Mouse (Mus musculus) testis, adult 2 months (tissue): ENCODE measurements around the gene Parp16. TPM values are rescaled to one million over a fixed set of nuclear protein-coding genes. Genes with fewer than 3 reads are reported as not detected.

Source experiments
- H3K27ac ChIP-seq: fragments of 200-500 bp; 2 replicates; pipeline ENCODE4 v1.5.1; 2012; ENCODE audit warnings: low read depth, low read length; ENCODE audit not compliant: control insufficient read depth, insufficient read depth
- H3K27me3 ChIP-seq: fragments of 200-500 bp; 2 replicates; pipeline ENCODE4 v1.6.1; 2012; ENCODE audit warnings: mild to moderate bottlenecking, low read length, moderate library complexity; ENCODE audit not compliant: control insufficient read depth, insufficient read depth
- H3K36me3 ChIP-seq: fragments of 200-500 bp; 2 replicates; pipeline ENCODE4 v1.6.1; 2012; ENCODE audit warnings: mild to moderate bottlenecking, low read length; ENCODE audit not compliant: control insufficient read depth, insufficient read depth
- H3K4me1 ChIP-seq: fragments of 200-500 bp; 2 replicates; pipeline ENCODE4 v1.6.1; 2012; ENCODE audit warnings: low read length; ENCODE audit not compliant: control insufficient read depth, insufficient read depth
- H3K4me3 ChIP-seq: fragments of 200-500 bp; 2 replicates; pipeline ENCODE4 v1.5.1; 2012; ENCODE audit warnings: low read depth, mild to moderate bottlenecking, low read length, moderate library complexity, mixed read lengths; ENCODE audit not compliant: control insufficient read depth
- CTCF ChIP-seq: fragments of 200-500 bp; IDR thresholded peaks from 2 replicates; pipeline ENCODE4 v1.5.1; 2012; ENCODE audit warnings: low read depth, mild to moderate bottlenecking, inconsistent platforms, low read length, moderate library complexity; ENCODE audit not compliant: control insufficient read depth, insufficient read depth, insufficient replicate concordance
- POLR2A ChIP-seq: fragments of 200-500 bp; IDR thresholded peaks from 2 replicates; pipeline ENCODE4 v1.6.1; 2012; ENCODE audit warnings: low read depth, mild to moderate bottlenecking, inconsistent platforms, low read length, moderate library complexity; ENCODE audit not compliant: control insufficient read depth
- polyA plus RNA-seq: library from polyadenylated mRNA; depleted of rRNA; stranded (reverse); fragments of >200 nt; gene quantifications from 2 replicates; pipeline ENCODE4 v1.2.3, GENCODE M21; 2012

Gene Parp16
- polyA plus RNA-seq, 1 experiment, result 2.3 TPM

DNA sequence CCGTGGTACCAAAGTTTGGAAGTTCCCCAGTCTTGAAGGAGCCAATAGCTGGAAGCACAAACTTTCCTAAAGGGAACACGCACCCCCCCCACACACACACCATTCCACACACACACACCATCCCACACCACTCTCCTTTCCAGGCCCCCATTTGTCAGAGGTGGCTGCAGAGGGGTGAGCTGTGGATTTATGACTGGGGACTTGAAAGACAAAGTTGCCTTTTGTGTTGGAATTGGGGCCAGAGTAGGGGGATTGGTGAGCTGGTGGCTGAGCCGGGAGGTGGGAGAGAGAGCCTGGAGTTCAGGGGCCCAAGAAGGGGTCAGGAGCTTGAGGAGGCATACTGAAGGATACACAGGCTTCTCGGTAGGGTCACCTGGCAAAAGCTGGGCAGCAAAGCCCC lies 26.2 kb upstream of the Parp16 start:
- no peak overlapping the region for H3K27ac ChIP-seq
- TF ChIP-seq CTCF (no peak), POLR2A (no peak)
- no peaks in the 10 kb centered on the region for H3K27me3 ChIP-seq
- no peak overlapping the region for H3K4me3 ChIP-seq
- no peaks in the 10 kb centered on the region for H3K36me3 ChIP-seq
- no peaks in the 10 kb centered on the region for H3K4me1 ChIP-seq

DNA sequence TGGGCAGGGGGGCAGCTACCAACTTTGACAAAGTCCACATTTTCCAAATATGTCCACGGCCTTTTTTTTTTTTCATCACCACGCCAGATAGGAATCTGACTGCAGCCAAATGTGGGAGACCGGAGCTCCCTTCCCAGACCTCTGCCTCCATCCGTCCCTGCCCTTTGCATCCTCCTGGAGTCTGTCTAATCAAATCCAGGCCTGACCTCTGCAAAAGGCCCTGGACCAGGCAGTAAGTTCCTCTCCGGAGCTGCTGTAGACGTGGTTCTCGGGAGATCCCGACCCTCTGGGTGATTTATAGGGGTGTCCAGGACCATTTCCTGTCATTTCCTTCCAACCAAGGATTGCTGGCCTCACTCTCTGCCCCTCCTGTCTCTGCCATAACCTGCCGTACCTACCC lies 22.5 kb upstream of the Parp16 start:
- no peaks in the 10 kb centered on the region; the same call in 1 of the 2 replicates for H3K4me1 ChIP-seq
- H3K36me3 ChIP-seq, result no peaks in the 10 kb centered on the region
- H3K4me3 ChIP-seq, result no peak overlapping the region
- no peak overlapping the region for H3K27ac ChIP-seq
- TF ChIP-seq POLR2A, result no peak
- TF ChIP-seq CTCF, result no peak
- no peaks in the 10 kb centered on the region for H3K27me3 ChIP-seq

DNA sequence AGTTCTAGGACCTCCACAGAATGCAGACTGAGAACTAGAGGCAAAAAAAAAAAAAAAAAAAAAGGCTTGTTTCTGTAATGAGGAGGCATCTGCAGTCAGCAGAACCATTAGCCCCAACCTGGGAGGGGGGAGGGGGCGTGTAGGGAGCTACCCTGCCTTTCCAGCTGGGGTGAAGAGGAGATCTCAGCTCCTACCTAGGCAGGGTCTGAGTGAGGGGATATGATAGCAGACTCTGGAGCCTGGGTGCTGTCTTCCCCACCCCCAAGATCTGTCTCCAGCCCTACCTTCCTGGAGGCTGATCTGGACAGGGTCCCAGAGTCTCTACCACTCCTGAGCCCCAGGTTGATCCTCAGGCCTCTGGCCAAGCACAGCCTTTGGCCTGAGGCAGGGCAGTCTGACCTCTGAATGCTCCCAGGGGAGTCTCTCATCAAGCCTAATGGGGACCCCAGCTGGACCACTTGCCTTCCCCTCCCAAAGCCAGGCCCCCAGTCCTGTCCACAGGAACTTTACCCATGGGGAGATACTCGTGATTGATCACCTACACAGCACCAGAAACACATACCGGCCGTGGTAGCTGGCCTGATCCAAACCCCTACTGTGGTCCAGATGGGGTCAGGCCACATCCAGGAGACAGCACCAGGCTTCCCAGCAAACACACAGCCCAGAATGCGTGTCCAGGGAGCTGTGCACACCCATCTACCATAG lies 19.8 kb upstream of the Parp16 start:
- TF ChIP-seq CTCF (no peak), POLR2A (no peak)
- Histone ChIP-seq H3K27ac (no peak overlapping the region), H3K27me3 (no peaks in the 10 kb centered on the region), H3K4me1 (peaks cover 9% of the 10 kb centered on the region), H3K36me3 (no peaks in the 10 kb centered on the region), H3K4me3 (no peak overlapping the region)

DNA sequence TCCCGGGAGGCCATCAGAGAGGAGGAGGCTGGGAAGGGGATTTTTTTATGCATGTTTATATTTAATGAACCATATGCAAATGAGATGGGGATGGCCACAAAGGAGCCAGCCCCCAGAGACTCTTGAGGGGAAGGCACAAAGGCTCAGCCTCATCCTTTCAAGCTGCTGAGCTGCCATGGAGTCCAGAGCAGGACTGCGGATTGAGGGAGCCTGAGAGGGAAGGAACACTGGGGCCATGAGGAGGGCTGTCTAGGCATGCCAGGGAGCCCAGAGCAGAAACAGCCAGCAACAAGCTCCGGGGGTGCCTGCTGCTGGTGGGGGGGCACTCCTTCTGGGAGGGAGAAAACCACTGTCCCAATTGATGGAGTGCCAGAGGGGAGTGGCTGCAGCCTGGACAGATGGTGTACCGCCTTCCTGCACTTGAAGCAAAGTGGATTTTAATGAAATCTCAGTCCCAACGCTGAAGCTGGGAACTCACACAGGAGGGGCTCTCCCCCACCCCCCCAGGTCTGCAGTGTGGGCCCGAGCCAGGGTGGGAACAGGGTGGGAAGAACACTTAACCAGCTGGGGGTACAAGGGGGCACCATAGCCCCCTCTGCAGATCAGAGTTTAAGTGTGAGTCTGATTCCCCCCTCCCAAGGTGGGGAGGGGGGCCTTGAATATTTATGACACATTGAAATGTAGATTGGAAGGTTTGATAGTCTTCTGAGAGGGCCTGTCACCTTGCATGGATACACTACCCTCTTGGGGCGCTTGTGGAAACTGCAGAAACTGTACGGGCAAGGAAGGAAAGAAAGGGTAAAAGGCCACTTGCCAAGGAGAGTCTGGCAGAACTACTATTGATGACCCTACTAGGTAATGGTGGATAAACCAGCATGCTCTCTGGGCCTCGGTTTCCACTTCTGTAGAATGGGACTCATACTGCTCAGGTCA lies 18.9 kb upstream of the Parp16 start:
- Histone ChIP-seq H3K4me3 (no peak overlapping the region), H3K27me3 (no peaks in the 10 kb centered on the region), H3K4me1 (peaks cover 9% of the 10 kb centered on the region), H3K36me3 (no peaks in the 10 kb centered on the region), H3K27ac (no peak overlapping the region)
- no peak for TF ChIP-seq POLR2A
- no peak for TF ChIP-seq CTCF

DNA sequence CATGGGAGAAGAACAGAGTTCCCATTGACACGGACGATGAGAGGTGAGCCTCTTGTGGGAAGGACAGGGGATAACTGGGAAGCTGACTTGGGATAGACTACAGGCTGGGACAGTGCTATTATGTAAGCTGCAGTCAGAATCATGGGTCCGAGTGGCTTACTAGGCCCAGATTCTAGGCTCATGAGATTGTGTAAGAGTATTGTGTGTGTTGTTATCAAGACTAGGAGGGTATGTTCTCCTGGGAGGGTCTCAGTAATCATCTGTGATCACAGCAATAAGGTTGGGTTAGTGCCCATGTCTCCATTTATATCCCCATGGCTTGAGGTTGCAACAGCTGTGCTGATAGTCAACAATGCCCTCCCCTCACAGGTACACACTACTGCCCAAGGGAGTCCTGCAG lies 17.7 kb upstream of the Parp16 start:
- no peak for TF ChIP-seq POLR2A
- no peak for TF ChIP-seq CTCF
- H3K4me1 ChIP-seq, result peaks cover 9% of the 10 kb centered on the region
- no peak overlapping the region for H3K4me3 ChIP-seq
- H3K27ac ChIP-seq, result no peak overlapping the region
- H3K27me3 ChIP-seq, result no peaks in the 10 kb centered on the region
- no peaks in the 10 kb centered on the region for H3K36me3 ChIP-seq

DNA sequence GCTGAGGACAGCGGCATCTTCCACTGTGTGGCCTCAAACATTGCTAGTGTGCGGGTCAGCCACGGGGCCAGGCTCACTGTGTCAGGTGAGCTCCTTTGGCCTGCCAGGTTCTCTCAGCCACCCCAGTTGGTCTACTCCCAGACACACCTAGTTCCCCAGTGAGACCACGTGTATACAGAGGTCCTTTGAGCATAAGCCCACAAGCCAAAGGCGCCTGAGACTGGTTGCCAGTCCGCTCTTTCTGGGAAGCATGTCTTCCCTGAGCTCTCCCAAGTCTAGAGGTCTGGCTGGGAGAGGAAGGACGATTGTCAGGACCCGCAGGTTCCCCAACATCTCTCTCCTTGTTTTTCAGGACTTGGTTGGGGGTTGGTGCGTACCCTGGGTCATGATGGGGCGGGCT lies 17.2 kb upstream of the Parp16 start:
- H3K27me3 ChIP-seq, result no peaks in the 10 kb centered on the region
- TF ChIP-seq POLR2A, result no peak
- no peak for TF ChIP-seq CTCF
- no peak overlapping the region for H3K27ac ChIP-seq
- peaks cover 9% of the 10 kb centered on the region for H3K4me1 ChIP-seq
- H3K36me3 ChIP-seq, result no peaks in the 10 kb centered on the region
- no peak overlapping the region for H3K4me3 ChIP-seq

DNA sequence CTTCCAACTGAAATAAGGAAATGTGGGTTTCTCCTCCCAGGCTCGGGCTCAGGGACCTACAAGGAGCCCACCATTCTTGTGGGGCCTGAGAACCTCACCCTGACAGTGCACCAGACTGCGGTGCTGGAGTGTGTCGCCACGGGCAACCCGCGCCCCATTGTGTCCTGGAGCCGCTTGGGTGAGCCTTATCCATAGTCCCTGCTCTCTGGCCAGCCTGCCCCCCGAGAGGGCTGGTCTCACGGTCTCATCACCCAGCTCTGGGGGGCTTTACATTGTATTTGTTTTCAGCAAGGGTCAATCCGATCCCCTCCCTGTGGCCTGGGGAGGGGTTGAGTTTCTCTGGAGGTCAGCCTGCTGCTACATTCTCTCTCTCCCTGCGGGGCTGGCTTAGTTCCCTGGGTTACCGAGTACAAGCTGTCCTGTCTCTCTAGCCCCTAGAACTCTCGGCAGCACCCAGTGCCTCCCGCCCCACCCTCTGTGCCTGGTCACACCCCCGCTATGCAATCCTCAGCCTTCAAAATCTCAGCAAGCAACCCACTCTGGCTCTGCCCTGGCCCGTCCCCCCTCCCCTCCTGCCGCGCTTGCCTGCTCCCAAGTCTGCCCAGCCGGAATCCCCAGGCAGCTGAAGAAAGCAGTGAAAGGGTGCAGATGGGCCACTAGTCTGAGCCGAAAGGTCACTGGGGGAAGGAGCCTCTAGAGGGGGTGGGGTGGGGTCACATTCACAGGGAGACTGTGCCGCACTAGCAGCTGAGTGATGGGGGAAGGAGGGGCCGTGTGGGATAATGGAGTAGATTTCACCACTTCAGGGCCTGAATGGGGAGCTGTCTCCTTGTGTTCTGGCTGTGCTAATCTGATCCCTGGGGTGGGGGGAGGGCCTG lies 16.6 kb upstream of the Parp16 start:
- Histone ChIP-seq H3K27ac (no peak overlapping the region), H3K36me3 (no peaks in the 10 kb centered on the region), H3K27me3 (no peaks in the 10 kb centered on the region), H3K4me3 (no peak overlapping the region), H3K4me1 (peaks cover 9% of the 10 kb centered on the region)
- TF ChIP-seq POLR2A (no peak), CTCF (no peak)
